Mouse (Mus musculus): ENCODE data around the gene Cygb. TPM values are rescaled to one million over a fixed set of nuclear protein-coding genes. Genes with fewer than 3 reads are reported as not detected.

Gene Cygb
- polyA plus RNA-seq, 1 experiment from 2014 or later, result 20.5 TPM

GRCm38 (mm10) chr11:116666566-116666965, 12.5 kb upstream of the Cygb start:
- ATAC-seq (ENCODE audit: low read depth), result no peak
- peaks cover 17% of the 10 kb centered on the region for H3K4me1 ChIP-seq (ENCODE audit: control insufficient read depth, insufficient read depth, low read length)
- H3K27me3 ChIP-seq (replicated peaks; ENCODE audit: control insufficient read depth, insufficient read depth, low read length), result no peaks in the 10 kb centered on the region; the same call in 1 of the 2 replicates
- no peak overlapping the region for H3K4me3 ChIP-seq (ENCODE audit: low read depth, low read length)
- no peaks in the 10 kb centered on the region for H3K9me3 ChIP-seq (ENCODE audit: control insufficient read depth, low read length)
- no peak overlapping the region for H3K4me2 ChIP-seq (ENCODE audit: low read depth, low read length)
- 71% methylated on average over 9 of the region's 9 CpGs for WGBS
- no peak overlapping the region for H3K9ac ChIP-seq (ENCODE audit: low read depth, low read length)
- no peaks in the 10 kb centered on the region for H3K36me3 ChIP-seq (ENCODE audit: control insufficient read depth, insufficient read depth, low read length)
- DNase-seq (ENCODE audit: low spot score), result no peak
- H3K27ac ChIP-seq (replicated peaks; ENCODE audit: low read depth, low read length), result no peak overlapping the region

GRCm38 (mm10) chr11:116665289-116665688, 11.2 kb upstream of the Cygb start:
- 55% methylated on average over 9 of the region's 10 CpGs for WGBS
- peaks cover 14% of the 10 kb centered on the region for H3K4me1 ChIP-seq (ENCODE audit: control insufficient read depth, insufficient read depth, low read length)

GRCm38 (mm10) chr11:116661948-116662377, 7.8 kb upstream of the Cygb start:
- ATAC-seq (ENCODE audit: low read depth) (no peak), DNase-seq (ENCODE audit: low spot score) (no peak)
- Histone ChIP-seq H3K36me3 (ENCODE audit: control insufficient read depth, insufficient read depth, low read length) (no peaks in the 10 kb centered on the region), H3K4me1 (ENCODE audit: control insufficient read depth, insufficient read depth, low read length) (peaks cover 21% of the 10 kb centered on the region), H3K4me3 (ENCODE audit: low read depth, low read length) (no peak overlapping the region), H3K9ac (ENCODE audit: low read depth, low read length) (peak overlapping the region; percentile 23; the same call in 1 of the 2 replicates), H3K4me2 (ENCODE audit: low read depth, low read length) (no peak overlapping the region), H3K27ac (replicated peaks; ENCODE audit: low read depth, low read length) (0 out of 2 replicates have a peak overlapping the region, but pooled peaks have one; percentile 17), H3K27me3 (replicated peaks; ENCODE audit: control insufficient read depth, insufficient read depth, low read length) (no peaks in the 10 kb centered on the region), H3K9me3 (ENCODE audit: control insufficient read depth, low read length) (no peaks in the 10 kb centered on the region)
- WGBS, result 57% methylated on average over 5 of the region's 8 CpGs

More at GRCm38 (mm10) chr11:116665289-116665688, 11.2 kb upstream of the Cygb start:
- no peak for ATAC-seq (ENCODE audit: low read depth)
- no peak overlapping the region for H3K4me2 ChIP-seq (ENCODE audit: low read depth, low read length)
- no peak overlapping the region for H3K4me3 ChIP-seq (ENCODE audit: low read depth, low read length)
- H3K27ac ChIP-seq (replicated peaks; ENCODE audit: low read depth, low read length), result no peak overlapping the region
- no peaks in the 10 kb centered on the region for H3K36me3 ChIP-seq (ENCODE audit: control insufficient read depth, insufficient read depth, low read length)
- no peak for DNase-seq (ENCODE audit: low spot score)
- no peak overlapping the region for H3K9ac ChIP-seq (ENCODE audit: low read depth, low read length)
- H3K27me3 ChIP-seq (replicated peaks; ENCODE audit: control insufficient read depth, insufficient read depth, low read length), result no peaks in the 10 kb centered on the region; the same call in 1 of the 2 replicates
- H3K9me3 ChIP-seq (ENCODE audit: control insufficient read depth, low read length), result no peaks in the 10 kb centered on the region

GRCm38 (mm10) chr11:116661291-116661947, 7.3 kb upstream of the Cygb start:
- no peak; the same call in 1 of the 2 replicates for ATAC-seq (ENCODE audit: low read depth)
- no peak overlapping the region; the same call in 1 of the 2 replicates for H3K4me2 ChIP-seq (ENCODE audit: low read depth, low read length)
- no peak overlapping the region for H3K4me3 ChIP-seq (ENCODE audit: low read depth, low read length)
- 21% methylated on average over 11 of the region's 13 CpGs for WGBS
- peak; percentile 56 for DNase-seq (ENCODE audit: low spot score)
- no peaks in the 10 kb centered on the region for H3K27me3 ChIP-seq (replicated peaks; ENCODE audit: control insufficient read depth, insufficient read depth, low read length)
- peak overlapping the region; percentile 17; the same call in 1 of the 2 replicates for H3K27ac ChIP-seq (replicated peaks; ENCODE audit: low read depth, low read length)
- H3K36me3 ChIP-seq (ENCODE audit: control insufficient read depth, insufficient read depth, low read length), result no peaks in the 10 kb centered on the region
- H3K4me1 ChIP-seq (ENCODE audit: control insufficient read depth, insufficient read depth, low read length), result peaks cover 21% of the 10 kb centered on the region
- H3K9ac ChIP-seq (ENCODE audit: low read depth, low read length), result 0 out of 2 replicates have a peak overlapping the region, but pooled peaks have one; percentile 35
- no peaks in the 10 kb centered on the region for H3K9me3 ChIP-seq (ENCODE audit: control insufficient read depth, low read length)

- ATAC-seq (ENCODE audit: low read depth) (no peak), DNase-seq (ENCODE audit: low spot score) (no peak)
- no peaks in the 10 kb centered on the region for H3K27me3 ChIP-seq (replicated peaks; ENCODE audit: control insufficient read depth, insufficient read depth, low read length)
- H3K36me3 ChIP-seq (ENCODE audit: control insufficient read depth, insufficient read depth, low read length), result no peaks in the 10 kb centered on the region
- H3K4me3 ChIP-seq (ENCODE audit: low read depth, low read length), result no peak overlapping the region
- no peak overlapping the region for H3K27ac ChIP-seq (replicated peaks; ENCODE audit: low read depth, low read length)
- H3K9me3 ChIP-seq (ENCODE audit: control insufficient read depth, low read length), result no peaks in the 10 kb centered on the region
- peaks cover 21% of the 10 kb centered on the region for H3K4me1 ChIP-seq (ENCODE audit: control insufficient read depth, insufficient read depth, low read length)
- H3K9ac ChIP-seq (ENCODE audit: low read depth, low read length), result no peak overlapping the region
- WGBS, result 66% methylated on average over 9 of the region's 9 CpGs
- no peak overlapping the region for H3K4me2 ChIP-seq (ENCODE audit: low read depth, low read length)
Measured at GRCm38 (mm10) chr11:116660181-116660580, 6.1 kb upstream of the Cygb start.

GRCm38 (mm10) chr11:116659027-116659621, 5.0 kb upstream of the Cygb start:
- no peak overlapping the region for H3K9ac ChIP-seq (ENCODE audit: low read depth, low read length)
- H3K4me1 ChIP-seq (ENCODE audit: control insufficient read depth, insufficient read depth, low read length), result peaks cover 21% of the 10 kb centered on the region
- ATAC-seq (ENCODE audit: low read depth), result no peak
- no peak for DNase-seq (ENCODE audit: low spot score)
- H3K36me3 ChIP-seq (ENCODE audit: control insufficient read depth, insufficient read depth, low read length), result no peaks in the 10 kb centered on the region
- WGBS, result 68% methylated on average over 15 of the region's 15 CpGs
- peaks cover 6% of the 10 kb centered on the region for H3K27me3 ChIP-seq (replicated peaks; ENCODE audit: control insufficient read depth, insufficient read depth, low read length)
- H3K27ac ChIP-seq (replicated peaks; ENCODE audit: low read depth, low read length), result no peak overlapping the region
- no peak overlapping the region for H3K4me2 ChIP-seq (ENCODE audit: low read depth, low read length)
- H3K9me3 ChIP-seq (ENCODE audit: control insufficient read depth, low read length), result no peaks in the 10 kb centered on the region
- no peak overlapping the region for H3K4me3 ChIP-seq (ENCODE audit: low read depth, low read length)

- WGBS, result 57% methylated on average over 10 of the region's 10 CpGs
- H3K4me3 ChIP-seq (ENCODE audit: low read depth, low read length), result no peak overlapping the region; the same call in 1 of the 2 replicates
- peak; percentile 62 for DNase-seq (ENCODE audit: low spot score)
- 0 out of 2 replicates have a peak overlapping the region, but pooled peaks have one; percentile 26 for H3K9ac ChIP-seq (ENCODE audit: low read depth, low read length)
- H3K4me2 ChIP-seq (ENCODE audit: low read depth, low read length), result peak overlapping the region; percentile 56
- peaks cover 24% of the 10 kb centered on the region for H3K4me1 ChIP-seq (ENCODE audit: control insufficient read depth, insufficient read depth, low read length)
- no peaks in the 10 kb centered on the region for H3K9me3 ChIP-seq (ENCODE audit: control insufficient read depth, low read length)
- peaks cover 14% of the 10 kb centered on the region for H3K27me3 ChIP-seq (replicated peaks; ENCODE audit: control insufficient read depth, insufficient read depth, low read length)
- no peaks in the 10 kb centered on the region for H3K36me3 ChIP-seq (ENCODE audit: control insufficient read depth, insufficient read depth, low read length)
- peak overlapping the region; percentile 73 for H3K27ac ChIP-seq (replicated peaks; ENCODE audit: low read depth, low read length)
- 0 out of 2 replicates have a peak, but pooled peaks have one; percentile 13 for ATAC-seq (ENCODE audit: low read depth)
Measured at GRCm38 (mm10) chr11:116658238-116658637, 4.1 kb upstream of the Cygb start.

GRCm38 (mm10) chr11:116657311-116658223, 3.5 kb upstream of the Cygb start:
- peak; percentile 98 for DNase-seq (ENCODE audit: low spot score)
- peak; percentile 93 for ATAC-seq (ENCODE audit: low read depth)
- no peaks in the 10 kb centered on the region for H3K36me3 ChIP-seq (ENCODE audit: control insufficient read depth, insufficient read depth, low read length)

More at GRCm38 (mm10) chr11:116657311-116658223, 3.5 kb upstream of the Cygb start:
- no peaks in the 10 kb centered on the region for H3K9me3 ChIP-seq (ENCODE audit: control insufficient read depth, low read length)
- H3K4me2 ChIP-seq (ENCODE audit: low read depth, low read length), result peak overlapping the region; percentile 56
- peak overlapping the region; percentile 78 for H3K27ac ChIP-seq (replicated peaks; ENCODE audit: low read depth, low read length)
- peak overlapping the region; percentile 35 for H3K4me3 ChIP-seq (ENCODE audit: low read depth, low read length)
- 11% methylated on average over 22 of the region's 22 CpGs for WGBS
- peak overlapping the region; percentile 54 for H3K9ac ChIP-seq (ENCODE audit: low read depth, low read length)
- H3K4me1 ChIP-seq (ENCODE audit: control insufficient read depth, insufficient read depth, low read length), result peaks cover 27% of the 10 kb centered on the region
- peaks cover 21% of the 10 kb centered on the region for H3K27me3 ChIP-seq (replicated peaks; ENCODE audit: control insufficient read depth, insufficient read depth, low read length)
